Comparison of ENCODE assay signal across 9 mouse cellular contexts in the genomic region with DNA sequence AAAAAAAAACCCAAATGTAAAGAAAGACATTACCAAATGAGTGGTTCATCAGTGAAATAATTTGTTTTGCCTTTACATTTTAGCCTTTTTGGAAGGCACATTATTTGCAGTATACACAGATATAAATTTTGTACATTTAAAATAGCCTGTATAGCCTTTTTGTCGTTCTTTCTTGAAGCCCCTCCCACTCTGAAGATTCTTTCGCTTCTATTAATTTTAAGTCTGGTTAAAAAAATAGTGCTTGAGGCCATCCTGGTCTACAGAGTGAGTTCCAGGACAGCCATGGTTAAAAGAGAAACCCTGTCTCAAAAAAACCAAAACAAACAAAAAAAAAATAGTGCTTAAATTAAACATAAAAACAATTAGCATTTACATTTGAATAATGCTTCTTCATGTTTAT. TPM values are rescaled to one million over a fixed set of nuclear protein-coding genes. Genes with fewer than 3 reads are reported as not detected.
DNase-seq lines count a peak whose midpoint lies in the region; ATAC-seq and TF ChIP-seq lines count a peak whose summit lies in the region.
"Had no signal": no experiment of that assay in that cellular context is flagged by ENCODE, and none has a peak within 500 bp of the region (broad histone marks: within the 10 kb centered on the region; RNA-seq: fewer than 3 reads in every experiment).

No protein-coding gene starts in this region.

- H3K4me1 ChIP-seq in neural tube, embryonic 11.5 days (ENCODE audit: control insufficient read depth, insufficient read depth, low read length), result no peaks in the 10 kb centered on the region
- 0 out of 2 replicates have a peak, but pooled peaks cover 7% of the 10 kb centered on the region for H3K4me1 ChIP-seq in limb, embryonic 14.5 days (ENCODE audit: control insufficient read depth, insufficient read depth, low read length)

- H3K9ac ChIP-seq in neural tube, embryonic 11.5 days (ENCODE audit: low read length), result no peak overlapping the region
- H3K9ac ChIP-seq in limb, embryonic 14.5 days (ENCODE audit: low read depth, low read length, severe bottlenecking), result no peak overlapping the region

- TF ChIP-seq POLR2A in limb, embryonic 14.5 days (IDR thresholded peaks at IDR 0.05; ENCODE audit: borderline replicate concordance, extremely low read depth, insufficient read depth, insufficient read length), result no peak

- H3K27ac ChIP-seq in neural tube, embryonic 11.5 days (ENCODE audit: low read depth, low read length), result no peak overlapping the region
- no peak overlapping the region for H3K27ac ChIP-seq in limb, embryonic 14.5 days (replicated peaks; ENCODE audit: low read depth, low read length)

- H3K9me3 ChIP-seq in neural tube, embryonic 11.5 days (ENCODE audit: control insufficient read depth, low read length), result no peaks in the 10 kb centered on the region
- H3K9me3 ChIP-seq in limb, embryonic 14.5 days (ENCODE audit: control insufficient read depth, low read length), result no peaks in the 10 kb centered on the region

- no peaks in the 10 kb centered on the region for H3K27me3 ChIP-seq in neural tube, embryonic 11.5 days (ENCODE audit: control insufficient read depth, insufficient read depth, low read length)
- H3K27me3 ChIP-seq in limb, embryonic 14.5 days (ENCODE audit: control insufficient read depth, insufficient read depth, low read length), result no peaks in the 10 kb centered on the region

- H3K4me2 ChIP-seq in neural tube, embryonic 11.5 days (ENCODE audit: low read depth), result peak overlapping the region; percentile 58
- H3K4me2 ChIP-seq in limb, embryonic 14.5 days (replicated peaks; ENCODE audit: low read depth, low read length, severe bottlenecking), result peak overlapping the region; percentile 56

- intact Hi-C loops in left cerebral cortex, postnatal 10 days (cut with DNase I), result loop anchor here (5.0 kb wide), 2 partner anchors 67 to 82 kb away; no protein-coding TSS in a partner anchor

- no peaks in the 10 kb centered on the region for H3K36me3 ChIP-seq in neural tube, embryonic 11.5 days (ENCODE audit: control insufficient read depth, insufficient read depth, low read length)
- no peaks in the 10 kb centered on the region for H3K36me3 ChIP-seq in limb, embryonic 14.5 days (ENCODE audit: control insufficient read depth, insufficient read depth, low read length)

- peak overlapping the region; percentile 58 for H3K4me3 ChIP-seq in neural tube, embryonic 11.5 days (ENCODE audit: low read depth, low read length)
- peak overlapping the region; percentile 75 for H3K4me3 ChIP-seq in limb, embryonic 14.5 days (replicated peaks; ENCODE audit: low read length)

- peak; percentile 5 for DNase-seq in embryo, embryonic 11 days
- no peak for DNase-seq in embryo, embryonic 10 days (ENCODE audit: low spot score)
- DNase-seq in neural tube, embryonic 11.5 days (ENCODE audit: low spot score), result no peak
- no peak for DNase-seq in neural tube, embryonic 10.5 days (ENCODE audit: extremely low spot score, low spot score)
- no peak for DNase-seq in limb, embryonic 14.5 days (ENCODE audit: low spot score)
- no peak for DNase-seq in T-cell, adult 2 months (ENCODE audit: low spot score)
- DNase-seq in left cerebral cortex, postnatal 10 days (ENCODE audit: extremely low spot score in 1 of 2, low spot score in 2 of 2), result no peak

- no peak for ATAC-seq in neural tube, embryonic 11.5 days (ENCODE audit: insufficient read depth, low FRiP score, low TSS enrichment)
- no peak for ATAC-seq in limb, embryonic 14.5 days (ENCODE audit: low FRiP score, low read depth)
- ATAC-seq in granulocyte monocyte progenitor cell, adult 5-6 weeks (replicated peaks; ENCODE audit: poor library complexity, severe bottlenecking), result no peak

- 38% methylated on average over 2 of the region's 2 CpGs for WGBS in neural tube, embryonic 11.5 days
- 32% methylated on average over 2 of the region's 2 CpGs for WGBS in limb, embryonic 14.5 days

RNA-seq across cellular contexts. Expression of gene Cct8l1, which starts 14.8 kb away (rescaled TPM):
- polyA plus RNA-seq in neural tube, embryonic 11.5 days (2014; fragmentation: Nextera tagmentation; extraction: Ambion mirVana), result not detected in 2 replicates
- 0.04 TPM in 1 of 2 replicates, not detected in the other for polyA plus RNA-seq in limb, embryonic 14.5 days (2012; rRNA removed)
- polyA plus RNA-seq in limb, embryonic 14.5 days (2014; fragmentation: Nextera tagmentation; extraction: Ambion mirVana), result 0.12 TPM in 1 of 2 replicates, not detected in the other
- not detected in 2 replicates for total RNA-seq in granulocyte monocyte progenitor cell, adult 5-6 weeks (2014; fragmentation: Nextera tagmentation)
- not detected in 2 replicates for total RNA-seq in granulocyte monocyte progenitor cell, adult 5-6 weeks (2017)
- total RNA-seq in left cerebral cortex, postnatal 10 days (2021), result under 1 TPM in 1 of 2 experiments, not detected in 1; 0.22 TPM
- total RNA-seq: neutrophil, adult 5-6 weeks had no signal

RNA-seq across cellular contexts. Expression of gene Kmt2c, which starts 32.0 kb away (rescaled TPM):
- 18.7 and 19.8 TPM in 2 replicates for polyA plus RNA-seq in neural tube, embryonic 11.5 days (2014; fragmentation: Nextera tagmentation; extraction: Ambion mirVana)
- polyA plus RNA-seq in limb, embryonic 14.5 days (2012; rRNA removed), result 26.5 and 30.4 TPM in 2 replicates
- polyA plus RNA-seq in limb, embryonic 14.5 days (2014; fragmentation: Nextera tagmentation; extraction: Ambion mirVana), result 19.8 and 24.6 TPM in 2 replicates
- 48.6 and 54.5 TPM in 2 replicates for total RNA-seq in granulocyte monocyte progenitor cell, adult 5-6 weeks (2014; fragmentation: Nextera tagmentation)
- 29.7 and 33.1 TPM in 2 replicates for total RNA-seq in granulocyte monocyte progenitor cell, adult 5-6 weeks (2017)
- 10 to 100 TPM; 69.3 to 70.1 TPM for total RNA-seq in left cerebral cortex, postnatal 10 days (2021)
